Mouse (Mus musculus) telencephalon, adult 2 months (tissue): ENCODE data around the gene Pnck.

ENCODE experiments used
- DNase-seq: peaks from one replicate; pipeline ENCODE4 v3.0.0-alpha.2; 2011; ENCODE audit warnings: low read depth, low spot score

The Pnck gene

DNA sequence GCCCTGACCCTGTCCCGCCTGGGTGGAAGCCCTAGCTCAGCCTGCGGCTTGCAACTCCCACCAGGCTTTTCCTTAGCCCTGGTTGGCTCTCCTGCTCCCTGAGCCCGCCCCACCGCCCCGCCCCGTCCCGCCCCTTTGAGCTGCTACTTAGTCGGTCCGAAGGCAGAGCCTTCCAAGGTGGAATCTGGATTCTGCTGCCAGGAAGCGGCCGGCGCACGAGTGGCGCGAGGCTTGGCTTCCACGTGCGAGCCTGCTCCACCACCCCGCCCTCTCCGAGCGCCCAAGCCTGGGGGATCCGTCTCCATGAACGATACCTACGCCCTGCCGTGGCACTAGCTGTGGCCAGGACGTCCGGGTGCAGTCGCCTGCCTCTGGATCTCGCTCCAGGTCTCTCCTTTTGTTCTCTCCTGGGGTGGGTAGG lies 20.7 kb downstream of the Pnck start, which contains the start of gene Dusp9:
Dusp9 (plus strand) TSS at position 165 of the 421 bp plus-strand sequence.
- no peak for DNase-seq

DNA sequence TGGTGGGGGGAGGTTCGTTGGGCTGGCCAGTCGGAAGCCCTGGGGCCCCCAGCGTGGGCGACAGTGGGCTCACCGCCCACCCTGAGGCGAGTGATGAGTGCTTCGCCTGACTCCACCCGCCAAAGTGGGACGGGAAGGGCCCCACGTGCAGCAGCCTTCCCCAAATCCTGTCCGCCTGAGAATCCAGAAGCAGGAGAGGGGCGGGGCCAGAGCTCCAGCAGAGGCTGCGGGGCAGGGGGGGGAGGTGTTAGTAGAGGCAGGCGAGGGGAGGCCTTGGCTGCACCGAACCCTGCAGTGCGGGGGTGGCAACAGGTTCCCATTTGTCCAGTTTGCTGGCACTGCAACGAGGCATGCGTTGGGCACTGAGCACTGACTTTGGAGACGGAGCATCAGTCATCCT lies 22.5 kb downstream of the Pnck start:
- DNase-seq: no peak

DNA sequence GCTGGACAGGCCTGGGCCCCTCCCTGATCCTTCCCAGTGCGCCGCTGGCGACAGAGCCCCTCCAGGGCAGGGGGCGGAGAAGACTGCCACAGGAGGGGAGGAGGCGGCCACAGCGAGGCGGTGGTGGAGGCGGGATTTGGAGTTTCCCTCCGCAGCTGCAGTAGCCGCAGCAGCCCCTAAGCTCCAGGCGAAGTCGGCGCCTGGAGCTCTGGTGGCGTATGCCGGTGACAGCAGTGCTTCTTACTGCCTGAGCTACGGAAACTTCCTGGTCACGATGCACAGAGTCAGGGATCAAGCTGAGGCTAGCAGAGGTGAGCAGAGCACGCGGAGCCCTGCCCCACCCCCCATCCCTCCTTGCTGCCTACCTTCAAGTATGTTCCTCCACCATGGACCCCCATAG lies 24.5 kb downstream of the Pnck start:
- DNase-seq: no peak

DNA sequence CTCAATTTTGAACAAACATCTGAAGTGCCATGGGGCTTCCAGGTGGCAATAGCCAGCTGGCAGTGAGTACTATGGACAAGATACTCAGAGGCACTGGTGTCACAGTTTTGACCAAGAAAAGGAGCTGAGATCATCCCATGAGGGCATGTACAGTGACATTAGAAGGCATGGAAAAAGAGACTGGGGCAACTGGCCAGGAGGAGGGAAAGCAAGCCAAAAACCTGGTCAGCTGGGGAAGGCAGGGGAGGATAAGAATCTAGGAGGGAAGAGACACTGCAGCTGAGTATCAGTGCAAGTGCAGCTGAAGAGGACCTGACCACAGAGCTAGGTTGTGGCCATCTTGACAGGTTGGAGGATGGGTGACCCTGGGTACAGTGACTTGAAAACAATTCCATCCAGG lies 32.9 kb downstream of the Pnck start:
- no peak for DNase-seq

DNA sequence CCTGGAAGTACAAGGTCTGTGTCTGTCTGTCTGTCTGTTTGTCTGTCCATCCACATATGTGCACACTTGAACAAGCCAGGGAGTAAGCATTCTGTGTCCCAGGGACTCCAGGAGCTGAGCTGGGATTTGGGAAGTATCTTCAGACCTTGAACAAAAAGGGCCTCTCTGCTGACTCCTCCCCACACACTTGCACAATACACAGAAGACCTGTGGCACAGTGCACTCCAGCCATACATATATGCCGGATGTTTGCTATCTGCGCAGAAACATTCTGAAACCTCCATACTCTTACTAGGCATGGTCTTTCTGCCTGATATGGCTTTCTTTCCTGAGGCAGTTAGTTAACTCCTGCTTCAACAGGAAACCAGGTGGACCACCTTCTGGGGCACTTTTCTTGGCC lies 40.0 kb downstream of the Pnck start:
- no peak for DNase-seq

DNA sequence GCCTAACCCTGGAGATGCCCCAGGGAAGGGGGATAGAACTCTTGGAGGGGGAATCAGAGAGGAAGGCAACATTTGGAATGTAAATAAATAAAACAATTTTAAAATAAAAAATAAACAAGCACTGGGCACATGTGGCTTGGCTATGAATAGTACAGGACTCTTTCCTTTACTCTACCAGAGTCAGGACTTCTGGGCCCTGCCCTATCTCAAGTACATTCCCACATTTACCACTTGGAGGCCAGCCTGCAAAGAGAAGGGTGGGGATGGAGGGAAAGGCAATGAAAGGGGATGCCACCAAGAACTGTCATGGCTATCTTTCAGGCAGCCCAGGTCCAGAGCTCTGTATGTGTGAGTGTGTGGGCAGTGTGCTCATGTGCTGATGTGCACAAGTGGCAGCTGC lies 40.5 kb downstream of the Pnck start:
- DNase-seq: no peak

DNA sequence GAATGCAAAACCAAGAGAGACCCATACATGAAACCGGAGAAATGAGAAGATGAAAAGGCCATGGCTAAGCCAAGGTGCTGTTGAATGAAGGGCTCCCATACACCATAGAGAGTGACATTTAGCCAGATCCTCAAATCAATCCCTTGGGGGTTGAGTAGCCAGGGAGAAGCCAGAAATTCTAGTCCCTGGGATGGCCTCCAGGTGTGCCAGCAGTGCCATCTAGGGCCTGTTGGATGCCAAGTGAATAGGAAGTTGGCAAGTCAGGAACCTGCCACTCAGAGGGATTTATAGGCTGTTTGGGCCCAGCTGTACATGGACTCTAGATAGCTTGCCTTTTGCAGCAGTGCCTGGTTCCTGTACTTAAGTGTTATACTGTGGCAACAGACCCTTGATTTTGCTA lies 44.0 kb downstream of the Pnck start:
- DNase-seq: no peak

DNA sequence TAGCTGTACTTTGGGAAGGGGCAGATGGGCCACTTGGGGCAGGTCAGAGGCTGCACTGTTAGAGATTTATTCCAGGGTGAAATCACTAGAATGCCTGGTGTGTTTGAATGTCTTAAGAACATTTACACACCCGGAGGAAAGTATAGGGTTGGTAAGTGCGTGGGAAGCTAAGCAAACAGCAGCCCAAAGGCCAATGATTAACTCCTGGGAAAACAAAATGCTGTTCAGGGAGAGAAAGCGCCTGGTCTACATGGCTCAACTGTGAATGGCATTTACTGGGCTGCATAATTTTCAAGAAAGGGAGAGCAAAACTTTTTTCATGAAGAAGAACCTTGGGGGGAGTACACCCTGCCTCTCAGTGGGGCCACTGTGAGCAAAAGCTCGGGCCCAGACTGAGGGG lies 46.3 kb downstream of the Pnck start:
- no peak for DNase-seq
